Mouse (Mus musculus) C2C12 (cell line): ENCODE measurements around the gene Ppm1j.

Experiments
- CEBPB ChIP-seq: IDR thresholded peaks from one replicate; pipeline ENCODE4 v1.6.1; 2011; ENCODE audit warnings: low read depth, mild to moderate bottlenecking, control low read depth, moderate library complexity
- CTCF ChIP-seq: IDR thresholded peaks from one replicate; pipeline ENCODE4 v1.5.1; 2011; ENCODE audit not compliant: control insufficient read depth, insufficient read depth, insufficient read length
- FOSL1 ChIP-seq: IDR thresholded peaks from one replicate; pipeline ENCODE4 v1.8.0; 2011; ENCODE audit warnings: mild to moderate bottlenecking, low read length; ENCODE audit not compliant: poor library complexity, insufficient read depth, severe bottlenecking
- MYOD1 ChIP-seq: IDR thresholded peaks from one replicate; pipeline ENCODE4 v1.6.1; 2011; ENCODE audit warnings: low read depth; ENCODE audit not compliant: control insufficient read depth, insufficient read length
- MYOG ChIP-seq: IDR thresholded peaks from one replicate; pipeline ENCODE4 v1.6.1; 2011; ENCODE audit not compliant: control insufficient read depth, insufficient read length; ENCODE audit errors: extremely low read depth
- USF1 ChIP-seq: IDR thresholded peaks from one replicate; pipeline ENCODE4 v1.6.1; 2011; ENCODE audit warnings: low read depth, mild to moderate bottlenecking, control low read depth, moderate library complexity

GRCm38 (mm10) chr3:104811752-104812151, 30.9 kb downstream of the Ppm1j start:
- TF ChIP-seq CTCF (no peak), CEBPB (no peak), USF1 (no peak), MYOG (no peak), MYOD1 (no peak), FOSL1 (no peak)
